Comparison of ENCODE assay signal across 8 mouse cellular contexts in the genomic region with DNA sequence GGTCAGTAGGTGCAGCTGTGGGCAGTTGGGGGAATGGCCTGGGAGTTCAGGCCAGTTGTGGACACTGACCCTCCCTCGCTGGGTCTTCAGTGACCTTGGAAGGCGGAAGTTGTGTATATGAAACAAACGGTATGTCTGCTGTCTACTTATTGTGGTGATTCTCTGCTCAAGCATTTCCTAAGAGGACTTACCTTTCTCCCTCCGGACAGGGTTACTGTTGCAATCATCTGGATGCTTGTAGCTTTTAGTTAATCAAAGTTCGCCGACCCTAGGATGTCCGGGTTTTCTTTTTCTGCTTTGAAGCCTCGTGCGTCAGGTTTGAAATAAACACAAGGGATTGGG. TPM values are rescaled to one million over a fixed set of nuclear protein-coding genes. Genes with fewer than 3 reads are reported as not detected.
DNase-seq lines count a peak whose midpoint lies in the region; ATAC-seq and TF ChIP-seq lines count a peak whose summit lies in the region.

No protein-coding gene starts in this region.

- no peaks in the 10 kb centered on the region for H3K9me3 ChIP-seq in heart, embryonic 10.5 days
- H3K9me3 ChIP-seq in ES-Bruce4 (replicated peaks; ENCODE audit: control insufficient read depth, insufficient read depth, low read length, poor library complexity, severe bottlenecking) = no peaks in the 10 kb centered on the region
- no peaks in the 10 kb centered on the region for H3K9me3 ChIP-seq in forebrain, postnatal 0 days (ENCODE audit: low read length)
- H3K9me3 ChIP-seq in megakaryocyte, embryonic 14.5 days = peaks cover 6% of the 10 kb centered on the region; the same call in 1 of the 2 replicates

- 16% methylated on average over 9 of the region's 9 CpGs for WGBS in heart, embryonic 10.5 days
- 16% methylated on average over 9 of the region's 9 CpGs for WGBS in forebrain, postnatal 0 days

- H3K36me3 ChIP-seq in heart, embryonic 10.5 days = peaks cover 7% of the 10 kb centered on the region
- H3K36me3 ChIP-seq in ES-Bruce4 (ENCODE audit: control insufficient read depth, insufficient read depth, low read length, poor library complexity, severe bottlenecking) = no peaks in the 10 kb centered on the region
- H3K36me3 ChIP-seq in forebrain, postnatal 0 days (ENCODE audit: insufficient read depth) = no peaks in the 10 kb centered on the region
- peaks cover 13% of the 10 kb centered on the region for H3K36me3 ChIP-seq in megakaryocyte, embryonic 14.5 days (replicated peaks; ENCODE audit: low read length)

- H3K9ac ChIP-seq in ES-Bruce4 (ENCODE audit: low read depth, poor library complexity, severe bottlenecking) = peak overlapping the region; percentile 51
- peak overlapping the region; percentile 59 for H3K9ac ChIP-seq in forebrain, postnatal 0 days

- intact Hi-C loops in left cerebral cortex, postnatal 4 days (cut with DNase I) = loop anchor here (10.0 kb wide), 1 partner anchor 1559 kb away; no protein-coding TSS in a partner anchor

- no peak for DNase-seq in heart, embryonic 10.5 days (ENCODE audit: low spot score)
- DNase-seq in heart, adult 18-20 months = no peak
- no peak for DNase-seq in forebrain, postnatal 0 days
- no peak for DNase-seq in urinary bladder, postnatal 4 days (ENCODE audit: low spot score in 2 of 2)
- no peak for DNase-seq in right cerebral cortex, postnatal 36 days (ENCODE audit: low spot score in 2 of 2)
- no peak for DNase-seq in left cerebral cortex, postnatal 4 days

- no peaks in the 10 kb centered on the region for H3K27me3 ChIP-seq in heart, embryonic 10.5 days (ENCODE audit: insufficient read depth, poor library complexity, severe bottlenecking)
- no peaks in the 10 kb centered on the region for H3K27me3 ChIP-seq in ES-Bruce4 (ENCODE audit: control insufficient read depth, insufficient read depth, low read length, poor library complexity, severe bottlenecking)
- H3K27me3 ChIP-seq in forebrain, postnatal 0 days (ENCODE audit: insufficient read depth, low read length) = no peaks in the 10 kb centered on the region
- H3K27me3 ChIP-seq in megakaryocyte, embryonic 14.5 days (replicated peaks) = peaks cover 2% of the 10 kb centered on the region

- TF ChIP-seq POLR2A in ES-Bruce4 (IDR thresholded peaks at IDR 0.05; ENCODE audit: insufficient read depth, low read length) = no peak

- peak overlapping the region; percentile 99 for H3K4me2 ChIP-seq in forebrain, postnatal 0 days (ENCODE audit: low read depth)

- 0 out of 2 replicates have a peak, but pooled peaks cover 5% of the 10 kb centered on the region for H3K4me1 ChIP-seq in heart, embryonic 10.5 days
- no peaks in the 10 kb centered on the region for H3K4me1 ChIP-seq in ES-Bruce4 (ENCODE audit: control insufficient read depth, insufficient read depth, low read length)
- no peaks in the 10 kb centered on the region for H3K4me1 ChIP-seq in forebrain, postnatal 0 days (ENCODE audit: insufficient read depth)
- peaks cover 13% of the 10 kb centered on the region for H3K4me1 ChIP-seq in megakaryocyte, embryonic 14.5 days

- no peak for TF ChIP-seq CTCF in ES-Bruce4 (IDR thresholded peaks at IDR 0.05; ENCODE audit: low read depth, low read length)
- no peak for TF ChIP-seq CTCF in forebrain, postnatal 0 days (IDR thresholded peaks at IDR 0.05; ENCODE audit: low read depth)

- ATAC-seq in forebrain, postnatal 0 days = no peak

- TF ChIP-seq EP300 in ES-Bruce4 (IDR thresholded peaks at IDR 0.05; ENCODE audit: insufficient read depth, low read depth, low read length) = no peak

- H3K4me3 ChIP-seq in heart, embryonic 10.5 days = peak overlapping the region; percentile 77
- H3K4me3 ChIP-seq in ES-Bruce4 (ENCODE audit: low read depth, low read length) = peak overlapping the region; percentile 79
- H3K4me3 ChIP-seq in forebrain, postnatal 0 days (ENCODE audit: low read depth, low read length) = peak overlapping the region; percentile 60
- peak overlapping the region; percentile 100 for H3K4me3 ChIP-seq in megakaryocyte, embryonic 14.5 days (replicated peaks)

- peak overlapping the region; percentile 87 for H3K27ac ChIP-seq in heart, embryonic 10.5 days
- H3K27ac ChIP-seq in ES-Bruce4 (ENCODE audit: insufficient read depth, low read length) = no peak overlapping the region
- no peak overlapping the region for H3K27ac ChIP-seq in forebrain, postnatal 0 days (ENCODE audit: low read depth, low read length)

RNA-seq across cellular contexts. Expression of gene Manba, which starts 0.5 kb away (rescaled TPM):
- polyA plus RNA-seq in heart, embryonic 10.5 days (2016; fragmentation: Nextera tagmentation; extraction: Ambion mirVana) = 17.3 and 31.0 TPM in 2 replicates
- total RNA-seq in heart, adult 18-20 months (2021) = 10 to 100 TPM; 15.0 to 17.5 TPM
- 114 and 122 TPM in 2 replicates for polyA plus RNA-seq in ES-Bruce4 (2011; ENCODE audit: insufficient read depth, insufficient read length, low read depth, missing spikeins)
- 5.8 and 7.2 TPM in 2 replicates for total RNA-seq in forebrain, postnatal 0 days (2014; rRNA removed)
- polyA plus RNA-seq in forebrain, postnatal 0 days (2015; fragmentation: Nextera tagmentation; extraction: Ambion mirVana) = 4.6 and 4.7 TPM in 2 replicates
- 1.7 TPM in 1 of 2 replicates, not detected in the other for polyA plus RNA-seq in megakaryocyte, embryonic 14.5 days (2012; ENCODE audit: insufficient read depth, low replicate concordance)
- total RNA-seq in left cerebral cortex, postnatal 4 days (2021) = 1 to 10 TPM; 4.9 to 5.6 TPM

RNA-seq across cellular contexts. Expression of gene Ube2d3, which starts 47.9 kb away (rescaled TPM):
- 461 and 523 TPM in 2 replicates for polyA plus RNA-seq in heart, embryonic 10.5 days (2016; fragmentation: Nextera tagmentation; extraction: Ambion mirVana)
- total RNA-seq in heart, adult 18-20 months (2021) = 100 to 1,000 TPM; 365 to 406 TPM
- 485 and 516 TPM in 2 replicates for polyA plus RNA-seq in ES-Bruce4 (2011; ENCODE audit: insufficient read depth, insufficient read length, low read depth, missing spikeins)
- total RNA-seq in forebrain, postnatal 0 days (2014; rRNA removed) = 483 and 607 TPM in 2 replicates
- polyA plus RNA-seq in forebrain, postnatal 0 days (2015; fragmentation: Nextera tagmentation; extraction: Ambion mirVana) = 333 and 341 TPM in 2 replicates
- polyA plus RNA-seq in megakaryocyte, embryonic 14.5 days (2012; ENCODE audit: insufficient read depth, low replicate concordance) = 185 and 391 TPM in 2 replicates
- 100 to 1,000 TPM; 250 to 270 TPM for total RNA-seq in left cerebral cortex, postnatal 4 days (2021)
